Mouse (Mus musculus) forebrain, embryonic 10.5 days (tissue): ENCODE data around the gene Hyou1. TPM values are rescaled to one million over a fixed set of nuclear protein-coding genes. Genes with fewer than 3 reads are reported as not detected.
"Not testable (repeated sequence)": the region's sequence is repeated elsewhere in the genome, so short reads cannot be mapped to it uniquely, and the experiment has no call there.

Experiments used
- DNase-seq: peaks from one replicate; pipeline ENCODE4 v3.0.0-alpha.2; 2017; ENCODE audit warnings: low spot score; ENCODE audit errors: extremely low spot score
- H3K27ac ChIP-seq: fragments of 300-500 bp; sonication (generic); 2 replicates; pipeline ENCODE4 v1.5.1; 2016; ENCODE audit warnings: mild to moderate bottlenecking
- H3K27me3 ChIP-seq: fragments of 300-500 bp; sonication (generic); 2 replicates; pipeline ENCODE4 v1.6.1; 2016; ENCODE audit warnings: mild to moderate bottlenecking; ENCODE audit not compliant: poor library complexity, severe bottlenecking
- H3K36me3 ChIP-seq: fragments of 300-500 bp; sonication (generic); replicated peaks from 2 replicates; pipeline ENCODE4 v1.6.1; 2016; ENCODE audit warnings: mild to moderate bottlenecking, moderate library complexity
- H3K4me1 ChIP-seq: fragments of 300-500 bp; sonication (generic); 2 replicates; pipeline ENCODE4 v1.6.1; 2016
- H3K4me3 ChIP-seq: fragments of 300-500 bp; sonication (generic); 2 replicates; pipeline ENCODE4 v1.5.1; 2016; ENCODE audit warnings: mild to moderate bottlenecking, moderate library complexity
- H3K9me3 ChIP-seq: fragments of 300-500 bp; sonication (generic); 2 replicates; pipeline ENCODE4 v1.6.1; 2016; ENCODE audit warnings: mild to moderate bottlenecking, moderate library complexity
- WGBS: fragments of 180-500 bp; shearing (Covaris S2); methylation state at CpG from one replicate; pipeline ENCODE4 v1.1.7; 2016; 5-methylcytosine and 5-hydroxymethylcytosine counted together
- polyA plus RNA-seq: library from polyadenylated mRNA; unstranded; fragments of >200 nt; fragmentation: Nextera tagmentation; extraction: Ambion mirVana; gene quantifications from 2 replicates; pipeline ENCODE4 v1.2.1, GENCODE M21; 2016

The Hyou1 gene
- polyA plus RNA-seq, 1 experiment from 2014 or later, result 38.7 TPM

DNA sequence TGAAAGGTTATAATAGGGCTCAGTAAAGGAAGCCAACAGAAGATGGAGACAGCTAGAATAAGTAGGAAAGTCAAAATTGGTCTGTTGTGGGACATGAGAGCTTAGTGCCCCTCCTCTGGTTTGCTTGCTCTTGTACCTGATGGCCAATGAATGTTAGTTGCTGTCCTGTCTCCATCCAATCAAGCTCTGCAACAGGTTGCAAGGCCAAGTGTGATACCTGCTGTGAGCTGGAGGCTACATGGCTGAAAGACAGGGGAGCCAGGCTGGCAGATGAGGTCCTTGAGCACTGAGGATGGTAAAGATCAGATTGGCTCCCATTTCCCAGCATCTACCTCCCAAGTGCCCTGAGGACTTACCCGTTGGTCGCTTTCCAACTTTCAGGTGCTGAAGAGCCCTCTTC is 33.5 kb downstream of the Hyou1 start:
- Histone ChIP-seq H3K4me3 (no peak overlapping the region), H3K36me3 (peaks cover 81% of the 10 kb centered on the region), H3K9me3 (no peaks in the 10 kb centered on the region), H3K4me1 (peaks cover 23% of the 10 kb centered on the region), H3K27ac (no peak overlapping the region), H3K27me3 (no peaks in the 10 kb centered on the region)
- WGBS, result 78% methylated on average over 2 of the region's 2 CpGs
- DNase-seq, result no peak

DNA sequence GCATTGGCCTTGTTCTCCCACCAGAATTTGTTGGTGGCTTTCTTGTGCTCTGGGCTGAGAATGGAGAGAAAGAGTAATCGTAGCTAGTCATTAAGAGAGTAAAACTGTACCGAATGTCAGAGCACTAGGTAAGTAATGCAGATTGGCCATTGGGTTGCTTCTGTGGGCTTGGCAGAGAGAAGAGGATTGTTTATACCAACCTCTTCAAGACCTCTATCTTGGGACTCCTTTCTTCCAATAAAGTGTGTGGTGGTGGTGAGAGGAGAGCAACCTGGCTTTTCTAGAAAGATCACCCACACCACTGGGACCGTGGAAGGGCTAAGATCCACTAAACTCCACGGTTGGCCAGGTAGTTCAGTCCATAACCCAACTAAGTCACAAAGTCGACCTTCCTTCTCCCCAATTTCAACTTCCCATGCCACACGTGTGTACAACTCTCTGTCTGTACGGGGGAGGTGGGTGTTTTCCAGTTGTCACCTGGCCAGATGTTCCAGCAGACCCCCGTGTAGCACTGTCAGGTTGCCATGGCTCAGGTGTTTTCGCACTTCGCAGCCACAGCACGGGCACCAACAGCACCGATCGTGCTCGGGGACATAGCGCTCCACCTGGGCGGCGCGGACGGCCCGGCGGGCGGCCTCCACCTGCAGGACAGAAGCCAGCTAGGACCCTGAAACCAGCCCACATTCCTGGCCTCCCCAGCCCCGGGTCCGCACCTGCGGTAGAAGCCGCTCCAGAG is 38.0 kb downstream of the Hyou1 start:
- peaks cover 15% of the 10 kb centered on the region for H3K4me1 ChIP-seq
- H3K4me3 ChIP-seq, result peak overlapping the region; percentile 96
- H3K27me3 ChIP-seq, result no peaks in the 10 kb centered on the region
- peak overlapping the region; percentile 92 for H3K27ac ChIP-seq
- H3K9me3 ChIP-seq, result peaks cover 5% of the 10 kb centered on the region; the same call in 1 of the 2 replicates
- no peak for DNase-seq
- WGBS, result 8% methylated on average over 26 of the region's 26 CpGs
- H3K36me3 ChIP-seq, result peaks cover 40% of the 10 kb centered on the region

DNA sequence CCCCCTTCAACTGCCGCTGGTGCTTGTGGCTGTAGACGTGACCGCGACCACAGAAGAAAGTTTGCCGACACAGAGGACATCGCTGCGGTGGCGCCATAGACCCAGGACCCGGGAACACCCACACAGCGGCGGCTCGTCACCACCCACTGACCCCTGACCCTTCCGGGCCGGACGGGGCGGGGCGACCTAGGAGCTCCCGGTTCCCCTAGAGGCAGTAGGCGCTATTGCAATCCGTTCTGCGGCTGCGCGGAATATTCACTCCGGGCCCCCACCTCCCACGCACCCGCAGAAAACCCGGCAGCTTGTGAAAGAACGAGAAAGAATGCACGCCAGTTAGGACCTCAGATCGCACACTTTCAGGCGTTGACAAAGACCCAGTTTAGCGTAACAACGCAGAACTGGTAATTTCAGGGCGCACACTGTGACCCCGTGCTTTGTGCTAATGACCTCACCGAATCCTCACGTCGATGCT is 38.6 kb downstream of the Hyou1 start:
- Histone ChIP-seq H3K4me3 (peak overlapping the region; percentile 96), H3K4me1 (peaks cover 15% of the 10 kb centered on the region), H3K36me3 (peaks cover 34% of the 10 kb centered on the region), H3K27ac (peak overlapping the region; percentile 92), H3K9me3 (peaks cover 5% of the 10 kb centered on the region; the same call in 1 of the 2 replicates), H3K27me3 (no peaks in the 10 kb centered on the region)
- DNase-seq, result peak; percentile 93
- WGBS, result under 1% methylated on average over 38 of the region's 38 CpGs

DNA sequence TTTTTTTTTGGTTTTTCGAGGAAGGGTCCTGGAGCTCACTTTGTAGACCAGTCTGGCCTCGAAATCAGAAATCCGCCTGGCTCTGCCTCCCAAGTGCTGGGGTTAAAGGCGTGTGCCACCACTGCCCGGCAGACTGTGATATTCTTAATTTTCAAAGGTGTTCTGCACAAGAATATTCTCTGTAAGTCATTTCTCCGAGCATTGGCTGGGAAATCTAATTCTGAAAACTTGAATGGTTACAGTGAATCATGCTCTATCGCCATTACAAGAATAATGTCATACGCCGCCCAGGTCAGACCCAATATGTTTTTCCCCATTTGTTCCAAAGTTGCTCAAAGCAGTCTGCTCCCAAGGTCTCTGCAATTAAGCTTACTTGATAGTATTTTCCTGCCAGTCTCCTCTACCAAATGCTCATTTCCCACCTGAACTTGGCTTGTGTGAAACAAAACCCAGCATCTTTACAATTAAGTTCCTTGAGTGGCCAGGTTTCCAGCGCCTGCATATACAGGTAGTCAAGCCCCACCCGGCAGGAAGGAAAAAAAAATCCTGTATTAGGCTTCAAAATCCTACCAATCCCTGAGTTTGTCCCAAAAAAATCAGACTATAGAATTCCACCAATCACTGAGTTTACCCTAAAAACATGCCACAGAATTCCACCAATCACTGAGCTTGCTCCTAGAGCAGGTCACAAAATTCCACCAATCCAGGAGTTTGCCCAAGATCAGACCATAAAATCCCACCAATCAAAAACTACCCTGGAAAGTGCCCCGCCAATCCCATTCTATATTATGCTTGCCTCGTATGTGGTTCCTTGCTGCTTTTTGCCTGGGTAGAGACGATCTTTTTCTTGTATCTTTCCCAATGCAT is 39.5 kb downstream of the Hyou1 start, which contains the start of gene Ccdc84:
Gene Ccdc84 (minus strand): TSS at position 51 of the 867 bp plus-strand sequence.
- no peak for DNase-seq
- Histone ChIP-seq H3K9me3 (peaks cover 5% of the 10 kb centered on the region; the same call in 1 of the 2 replicates), H3K4me1 (peaks cover 15% of the 10 kb centered on the region), H3K27ac (peak within 1 kb of the TSS; percentile 92), H3K4me3 (peak within 1 kb of the TSS; percentile 96), H3K27me3 (no peaks in the 10 kb centered on the region), H3K36me3 (peaks cover 26% of the 10 kb centered on the region)
- WGBS, result 81% methylated on average over 14 of the region's 14 CpGs

DNA sequence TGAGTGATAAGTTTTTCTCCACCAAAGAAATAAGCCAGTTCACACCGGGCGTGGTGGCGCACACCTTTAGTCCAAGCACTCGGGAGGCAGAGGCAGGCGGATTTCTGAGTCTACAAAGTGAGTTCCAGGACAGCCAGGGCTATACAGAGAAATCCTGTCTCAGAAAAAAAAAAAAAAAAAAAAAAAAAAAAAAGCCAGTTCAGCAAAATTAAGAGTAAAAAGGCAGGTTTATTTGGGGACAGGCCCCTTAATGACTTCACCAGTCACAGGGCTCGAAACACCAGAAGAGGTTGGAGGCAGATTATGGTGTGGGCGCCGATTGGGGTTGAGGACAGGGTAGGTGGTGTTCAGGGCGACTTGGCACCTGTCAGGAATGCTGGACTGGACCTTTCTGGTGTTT is 40.4 kb downstream of the Hyou1 start:
- Histone ChIP-seq H3K4me1 (peaks cover 15% of the 10 kb centered on the region), H3K36me3 (peaks cover 16% of the 10 kb centered on the region)
- WGBS, result 94% methylated on average over 9 of the region's 9 CpGs
- H3K4me3 ChIP-seq, DNase-seq, H3K27me3 ChIP-seq, H3K9me3 ChIP-seq, H3K27ac ChIP-seq: not testable (repeated sequence)

DNA sequence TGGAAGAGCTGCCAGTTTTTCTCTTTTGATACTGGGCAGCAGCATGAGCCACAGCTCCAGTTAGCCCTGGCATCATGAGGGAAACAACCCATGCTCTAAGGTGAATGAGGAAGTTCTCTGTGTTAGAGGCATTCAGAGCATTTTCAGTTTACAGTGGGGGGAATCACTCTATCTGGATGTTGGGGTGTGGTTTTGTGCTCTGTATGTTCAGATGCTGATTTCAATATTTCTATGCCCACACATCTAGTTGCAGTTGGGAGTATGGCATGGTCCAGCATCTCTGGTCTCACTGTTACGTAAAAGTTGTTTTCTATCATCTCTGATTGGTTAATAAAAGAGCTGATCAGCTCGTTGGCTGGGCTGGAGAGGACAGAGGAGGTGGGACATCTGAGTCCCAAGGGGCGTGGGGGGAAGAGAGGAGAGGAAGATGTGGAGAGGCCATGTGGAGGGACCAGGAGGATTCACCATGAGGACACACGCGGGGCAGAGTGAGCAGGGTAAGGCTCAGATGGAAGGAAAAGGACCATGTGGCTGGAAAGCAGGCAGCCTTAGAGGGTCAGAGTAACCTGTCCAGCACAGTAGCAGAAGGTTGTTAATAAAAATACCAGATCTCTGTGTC is 41.1 kb downstream of the Hyou1 start:
- H3K4me3 ChIP-seq, result no peak overlapping the region
- peaks cover 5% of the 10 kb centered on the region; the same call in 1 of the 2 replicates for H3K9me3 ChIP-seq
- H3K27ac ChIP-seq, result no peak overlapping the region
- peaks cover 12% of the 10 kb centered on the region for H3K36me3 ChIP-seq
- no peaks in the 10 kb centered on the region for H3K27me3 ChIP-seq
- DNase-seq, result no peak
- H3K4me1 ChIP-seq, result peaks cover 15% of the 10 kb centered on the region
- WGBS, result 88% methylated on average over 5 of the region's 5 CpGs

DNA sequence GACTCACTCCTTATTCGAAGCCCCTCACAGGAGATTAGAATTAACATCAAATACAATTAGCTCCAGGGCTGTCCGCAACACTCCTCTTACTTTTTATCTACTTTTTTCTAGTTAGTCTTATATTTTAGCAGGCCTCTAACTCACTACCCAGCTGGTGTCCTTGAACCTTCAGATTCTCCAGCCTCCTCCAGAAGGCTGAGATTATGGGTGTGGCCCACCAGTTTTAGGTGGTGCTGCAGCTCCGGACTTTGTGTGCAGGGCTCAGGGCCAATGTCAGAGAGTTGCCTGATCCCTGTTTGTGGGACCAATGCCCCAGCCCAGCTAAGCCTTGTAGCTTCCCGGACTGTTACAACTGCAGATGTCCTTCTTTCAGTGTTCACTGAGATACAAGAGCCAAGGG is 44.3 kb downstream of the Hyou1 start:
- WGBS, result 91% methylated on average over 4 of the region's 4 CpGs
- H3K4me3 ChIP-seq, result no peak overlapping the region

DNA sequence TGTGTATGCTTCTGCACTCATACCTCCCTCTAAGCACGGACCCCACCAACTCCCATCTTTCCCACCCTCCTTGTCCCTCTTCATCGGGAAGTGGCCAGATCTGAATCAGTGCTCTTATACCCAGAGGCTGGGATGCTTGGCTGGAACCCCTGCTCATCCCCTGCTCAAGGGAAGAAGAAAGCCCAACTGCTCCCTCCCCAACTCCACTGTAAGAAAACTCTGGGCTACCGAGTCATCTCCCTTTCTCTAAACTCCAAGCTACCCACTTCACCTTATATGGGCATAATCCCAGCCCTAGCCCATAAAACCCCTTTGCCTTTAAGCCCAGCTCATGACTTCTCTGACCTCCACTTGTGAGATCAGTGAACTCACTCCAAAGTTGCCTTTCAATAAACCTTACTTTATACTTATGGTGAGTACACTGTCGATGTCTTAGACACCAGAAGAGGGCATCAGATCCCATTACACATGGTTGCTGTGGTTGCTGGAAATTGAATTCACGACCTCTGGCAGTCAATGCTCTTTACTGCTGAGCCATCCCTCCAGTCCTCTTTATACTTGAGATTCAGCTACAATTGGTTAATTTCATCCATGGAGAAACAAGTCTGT is 53.4 kb downstream of the Hyou1 start:
- 59% methylated on average over 5 of the region's 5 CpGs for WGBS
- no peaks in the 10 kb centered on the region for H3K9me3 ChIP-seq
- no peaks in the 10 kb centered on the region for H3K36me3 ChIP-seq
- DNase-seq, result no peak
- H3K4me1 ChIP-seq, result peaks cover 7% of the 10 kb centered on the region
- H3K27me3 ChIP-seq, result no peaks in the 10 kb centered on the region
- H3K27ac ChIP-seq, result no peak overlapping the region
- H3K4me3 ChIP-seq, result no peak overlapping the region

More for the DNA sequence above, 44.3 kb downstream of the Hyou1 start:
- DNase-seq, result no peak
- H3K4me1 ChIP-seq, result 0 out of 2 replicates have a peak, but pooled peaks cover under 1% of the 10 kb centered on the region
- no peaks in the 10 kb centered on the region for H3K36me3 ChIP-seq
- H3K27ac ChIP-seq, result no peak overlapping the region
- no peaks in the 10 kb centered on the region for H3K27me3 ChIP-seq
- H3K9me3 ChIP-seq, result peaks cover 5% of the 10 kb centered on the region; the same call in 1 of the 2 replicates

DNA sequence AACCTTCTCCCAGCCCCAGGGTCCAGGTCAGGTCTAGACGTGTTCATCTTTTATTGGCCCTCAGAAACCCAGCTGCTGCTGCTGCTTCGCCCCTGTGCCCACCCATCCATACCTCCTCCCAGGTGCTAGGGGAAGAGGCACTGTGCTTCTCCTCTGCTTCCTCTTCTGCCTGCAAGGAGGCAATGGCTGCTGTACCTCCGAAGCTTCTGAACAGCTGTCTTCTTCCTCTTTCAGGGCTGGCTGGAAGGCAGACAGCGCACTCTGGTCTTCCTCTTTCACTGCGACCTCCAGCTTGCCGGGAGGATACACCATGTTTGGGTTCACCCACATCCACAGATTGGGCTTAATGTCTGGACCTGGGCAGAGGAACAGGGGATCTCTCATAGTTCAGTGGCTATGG is 56.5 kb downstream of the Hyou1 start:
- WGBS, result 86% methylated on average over 6 of the region's 6 CpGs
- no peak overlapping the region for H3K27ac ChIP-seq
- H3K27me3 ChIP-seq, result no peaks in the 10 kb centered on the region
- peaks cover 2% of the 10 kb centered on the region; the same call in 1 of the 2 replicates for H3K9me3 ChIP-seq
- no peaks in the 10 kb centered on the region for H3K36me3 ChIP-seq
- DNase-seq, result no peak
- no peak overlapping the region for H3K4me3 ChIP-seq
- H3K4me1 ChIP-seq, result peaks cover 7% of the 10 kb centered on the region

DNA sequence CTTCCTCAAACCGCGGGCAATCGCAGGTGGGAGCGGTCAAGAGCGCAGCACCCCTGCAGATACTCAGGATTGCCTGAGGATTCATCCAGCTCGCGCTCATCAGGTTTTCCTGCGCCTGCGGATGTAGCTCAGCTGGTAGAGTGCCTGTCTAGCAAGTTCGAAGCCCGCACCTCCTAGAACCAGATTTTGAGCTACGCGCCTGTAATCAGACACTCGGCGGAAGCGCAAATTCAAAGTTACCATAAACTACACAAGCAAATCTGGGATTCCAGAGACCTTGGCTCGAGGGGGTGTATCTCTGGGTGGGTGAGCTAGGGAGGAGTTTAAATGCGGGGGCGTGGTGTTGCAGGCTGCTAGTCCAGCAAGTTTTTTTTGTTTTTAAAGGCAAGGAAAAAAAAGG is 61.7 kb downstream of the Hyou1 start, which contains the start of gene Foxr1:
Gene Foxr1 (minus strand): TSS at position 176 of the 400 bp plus-strand sequence.
- WGBS, result 76% methylated on average over 19 of the region's 19 CpGs
- H3K4me3 ChIP-seq, result no peak within 1 kb of the TSS

More for the DNA sequence above, 61.7 kb downstream of the Hyou1 start, which contains the start of gene Foxr1:
- DNase-seq, result no peak
- Histone ChIP-seq H3K9me3 (peaks cover 4% of the 10 kb centered on the region; the same call in 1 of the 2 replicates), H3K36me3 (no peaks in the 10 kb centered on the region), H3K4me1 (peaks cover under 1% of the 10 kb centered on the region), H3K27ac (no peak within 1 kb of the TSS), H3K27me3 (no peaks in the 10 kb centered on the region)
